Mouse (Mus musculus): ENCODE data around the gene Itgb5.

The Itgb5 gene

DNA sequence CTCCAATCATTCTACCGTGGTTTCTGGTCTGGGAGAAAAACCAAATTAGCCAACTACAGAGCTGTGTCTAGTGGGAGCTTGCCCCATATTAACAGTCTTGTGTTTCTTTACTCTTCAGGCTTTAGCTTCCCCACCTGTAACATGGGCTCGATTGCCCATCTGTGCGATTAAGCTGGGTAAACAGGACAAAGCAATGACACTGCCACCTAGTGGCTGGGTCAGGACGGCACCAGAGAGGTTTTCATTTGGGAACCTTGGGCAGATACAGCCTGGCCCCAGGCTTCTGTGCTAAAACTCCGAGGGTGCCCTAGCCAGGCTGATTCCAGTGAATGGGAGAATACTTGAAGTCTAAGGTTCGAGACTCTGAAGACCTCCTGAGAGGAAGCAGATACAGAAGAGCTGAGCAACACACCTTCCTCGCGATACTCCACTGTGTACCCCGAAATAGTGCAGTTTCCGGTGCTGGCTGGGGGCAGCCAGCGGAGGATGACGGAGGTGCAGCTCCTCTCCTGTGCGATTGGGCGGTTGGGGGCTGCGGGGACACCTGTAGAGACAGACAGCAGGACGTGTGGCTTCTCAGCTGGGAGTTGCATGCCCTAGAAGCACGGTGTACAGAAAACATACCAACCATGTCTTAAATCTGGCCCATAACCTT is 159.0 kb downstream of the Itgb5 start:
- peak; percentile 50 for DNase-seq (ENCODE audit: low read depth)

DNA sequence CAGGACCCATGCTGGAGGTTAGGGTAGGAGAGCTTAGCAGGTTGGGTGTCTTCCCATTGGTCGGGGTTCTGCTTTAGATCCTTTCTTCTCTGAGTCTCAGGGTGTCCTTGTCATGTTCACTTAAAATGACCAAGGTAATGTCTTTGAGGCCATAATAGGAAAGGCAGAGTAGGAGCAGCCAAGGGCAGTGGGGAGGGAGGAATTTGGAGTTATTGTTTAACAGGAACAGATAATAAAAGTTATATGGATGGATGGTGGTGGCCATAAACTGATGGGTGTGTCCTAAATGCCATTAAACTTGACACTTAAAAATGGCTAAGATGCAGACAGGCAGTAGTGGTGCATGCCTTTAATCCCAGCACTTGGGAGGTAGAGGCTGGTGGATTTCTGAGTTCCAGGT is 159.6 kb downstream of the Itgb5 start:
- DNase-seq (ENCODE audit: low read depth): no peak

DNA sequence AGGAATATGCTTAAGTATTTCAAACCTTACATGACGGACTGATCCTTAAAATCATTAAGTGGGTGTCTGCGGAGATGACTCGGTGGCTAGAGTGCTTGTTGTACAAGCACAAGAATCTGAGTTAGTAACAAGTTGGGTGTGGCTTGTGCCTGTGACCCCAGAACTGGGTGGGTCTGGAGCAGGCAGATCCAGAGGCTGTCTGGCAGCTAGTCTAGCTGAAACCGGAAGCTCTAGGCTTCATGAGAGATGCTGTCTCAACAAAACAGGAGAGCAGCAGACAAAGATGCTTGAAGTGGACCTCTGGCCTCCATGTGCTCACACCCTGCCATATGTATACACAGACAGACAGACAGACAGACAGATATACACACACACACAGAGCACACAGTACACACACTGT is 161.2 kb downstream of the Itgb5 start:
- DNase-seq (ENCODE audit: low read depth): no peak

DNA sequence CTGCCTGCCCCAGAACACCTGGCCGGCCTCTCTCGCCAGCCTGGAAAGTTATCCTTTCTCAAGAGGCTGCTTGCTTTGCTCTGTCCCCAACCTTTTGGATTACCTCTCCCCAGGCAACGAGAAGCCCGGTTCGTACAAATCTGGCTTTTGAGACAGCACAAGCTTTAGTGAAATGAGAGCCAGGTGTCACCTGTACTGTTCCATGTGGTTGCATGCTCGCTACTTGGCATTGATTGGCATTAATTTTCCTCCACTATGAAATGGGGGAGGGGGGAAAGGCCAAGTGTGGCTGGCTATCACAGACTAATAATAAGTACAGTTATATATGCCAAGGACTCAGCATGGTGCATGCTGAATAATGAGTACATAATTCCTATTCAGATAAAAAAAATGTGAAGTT is 164.9 kb downstream of the Itgb5 start:
- DNase-seq (ENCODE audit: low read depth): no peak

DNA sequence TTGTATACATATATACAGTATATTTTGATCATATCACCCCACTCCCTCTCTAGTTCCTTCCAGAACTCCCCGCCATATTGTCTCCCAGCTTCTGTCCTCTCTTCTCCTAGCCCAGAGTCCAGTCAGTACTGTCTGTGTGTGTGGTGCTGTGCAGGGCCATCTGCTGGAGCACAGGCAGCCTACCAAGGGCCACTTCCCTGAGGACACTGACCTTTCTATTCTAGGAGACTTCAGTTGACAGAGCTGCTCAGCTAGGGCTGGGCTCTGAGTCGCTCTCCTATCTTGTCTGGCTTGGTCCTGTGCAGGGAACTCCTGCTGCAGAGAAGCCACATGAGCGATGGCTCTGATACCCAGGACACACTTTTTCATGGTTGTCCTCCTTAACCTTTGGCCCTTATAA is 166.0 kb downstream of the Itgb5 start:
- DNase-seq (ENCODE audit: low read depth): no peak

DNA sequence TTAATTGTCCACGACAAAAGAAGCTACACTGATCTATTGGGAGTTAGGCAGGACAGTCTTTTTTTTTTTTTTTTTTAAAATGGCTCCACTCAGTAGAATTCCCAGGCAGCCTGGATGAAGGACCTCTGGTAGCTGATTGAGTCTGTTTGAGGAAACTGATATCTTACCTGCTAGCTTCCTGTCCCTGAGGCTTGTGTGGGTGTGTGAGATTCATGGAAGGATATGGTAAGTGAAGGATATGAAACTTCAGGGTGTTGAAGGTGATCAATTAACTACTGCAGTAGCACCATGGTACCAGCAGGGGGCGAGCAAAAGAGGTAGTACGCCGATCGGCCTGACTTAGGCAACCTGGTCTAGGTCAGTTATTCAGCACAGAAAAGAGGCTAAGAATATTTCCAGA is 166.6 kb downstream of the Itgb5 start:
- peak; percentile 56 for DNase-seq (ENCODE audit: low read depth)

DNA sequence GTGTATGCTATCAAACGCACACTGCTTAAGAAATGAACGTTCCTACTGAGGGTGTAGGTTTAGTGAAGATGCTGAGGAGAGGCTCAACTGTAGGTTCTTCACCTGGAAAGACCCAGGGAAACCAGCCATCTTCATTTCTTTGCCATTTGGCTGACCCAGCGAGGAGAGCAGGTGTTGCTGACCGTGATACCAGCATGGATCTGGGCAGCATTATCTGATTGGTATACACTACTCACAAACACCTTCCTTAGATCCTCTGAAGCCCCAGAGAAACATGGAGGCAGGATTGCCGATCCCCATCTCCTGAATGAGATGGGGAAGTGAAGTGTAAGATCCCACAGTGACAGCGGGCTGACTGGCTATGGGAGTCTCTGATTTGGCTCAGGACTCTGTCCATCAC is 168.5 kb downstream of the Itgb5 start:
- no peak for DNase-seq (ENCODE audit: low read depth)

Measured in c-Kit-positive CD71-positive TER-119-negative erythroid progenitor cells, embryonic 14.5 days (primary cell).